Mouse (Mus musculus): ENCODE data around the gene H6pd.

H6pd gene

GRCm38 (mm10) chr4:149941067-149941755, 67.6 kb downstream of the H6pd start:
- DNase-seq, result no peak

GRCm38 (mm10) chr4:149938701-149939100, 70.1 kb downstream of the H6pd start:
- no peak for DNase-seq

GRCm38 (mm10) chr4:149936921-149937320, 71.9 kb downstream of the H6pd start:
- DNase-seq, result no peak

GRCm38 (mm10) chr4:149935470-149935869, 73.4 kb downstream of the H6pd start:
- no peak for DNase-seq

DNA sequence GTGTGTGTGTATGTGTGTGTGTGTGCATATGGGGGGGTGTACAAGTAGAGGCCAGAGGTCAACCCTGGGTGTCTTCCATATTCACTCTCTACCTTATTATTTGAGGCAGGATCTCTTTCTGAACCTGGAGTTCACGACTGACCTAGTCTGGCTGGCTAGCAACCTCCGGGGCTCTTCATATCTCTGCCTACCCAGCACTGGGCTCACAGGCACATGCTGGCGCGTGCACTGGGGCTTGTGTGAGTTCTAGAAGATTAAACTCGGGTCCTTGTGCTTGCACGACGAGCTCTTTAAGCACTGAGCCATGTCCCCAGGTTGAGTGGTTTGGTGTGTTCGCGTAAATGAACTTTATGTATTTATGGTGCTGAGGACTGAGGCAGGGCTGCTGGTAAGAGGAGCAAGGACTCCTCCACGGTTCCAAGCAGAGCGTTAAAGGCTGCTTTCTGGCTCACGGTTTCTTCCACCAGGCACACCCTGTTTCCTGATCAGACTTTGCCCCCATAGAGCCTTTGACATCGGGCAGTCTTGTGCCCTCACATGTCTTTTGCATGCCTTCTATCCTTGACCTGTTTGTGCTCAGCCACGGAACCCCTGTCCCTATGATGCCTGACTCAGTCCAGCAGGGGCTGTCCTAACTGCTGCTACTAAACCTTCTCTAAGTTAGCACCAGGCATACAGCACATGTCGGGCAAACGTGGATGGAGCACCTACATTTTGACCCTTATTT, 75.1 kb downstream of the H6pd start:
- no peak for DNase-seq

DNA sequence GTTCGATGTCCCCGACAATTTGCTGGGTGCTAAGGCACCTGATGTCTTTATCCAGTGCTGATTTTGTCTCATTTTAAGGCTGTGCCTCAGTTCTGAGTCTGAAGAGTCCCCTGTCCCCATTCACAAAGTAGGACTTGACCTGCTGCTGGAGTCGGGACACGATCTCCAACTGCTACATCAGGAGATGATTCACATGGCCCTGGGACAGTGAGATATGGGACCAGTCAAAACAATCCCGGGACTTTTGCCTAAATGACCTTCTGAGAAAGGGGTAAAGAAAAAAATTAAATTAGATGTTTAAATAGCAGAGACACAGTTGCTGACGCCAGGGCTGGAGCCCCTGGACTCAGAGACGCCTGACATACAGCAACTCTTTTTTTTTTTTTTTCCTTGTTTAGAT, 75.8 kb downstream of the H6pd start:
- DNase-seq, result no peak

DNA sequence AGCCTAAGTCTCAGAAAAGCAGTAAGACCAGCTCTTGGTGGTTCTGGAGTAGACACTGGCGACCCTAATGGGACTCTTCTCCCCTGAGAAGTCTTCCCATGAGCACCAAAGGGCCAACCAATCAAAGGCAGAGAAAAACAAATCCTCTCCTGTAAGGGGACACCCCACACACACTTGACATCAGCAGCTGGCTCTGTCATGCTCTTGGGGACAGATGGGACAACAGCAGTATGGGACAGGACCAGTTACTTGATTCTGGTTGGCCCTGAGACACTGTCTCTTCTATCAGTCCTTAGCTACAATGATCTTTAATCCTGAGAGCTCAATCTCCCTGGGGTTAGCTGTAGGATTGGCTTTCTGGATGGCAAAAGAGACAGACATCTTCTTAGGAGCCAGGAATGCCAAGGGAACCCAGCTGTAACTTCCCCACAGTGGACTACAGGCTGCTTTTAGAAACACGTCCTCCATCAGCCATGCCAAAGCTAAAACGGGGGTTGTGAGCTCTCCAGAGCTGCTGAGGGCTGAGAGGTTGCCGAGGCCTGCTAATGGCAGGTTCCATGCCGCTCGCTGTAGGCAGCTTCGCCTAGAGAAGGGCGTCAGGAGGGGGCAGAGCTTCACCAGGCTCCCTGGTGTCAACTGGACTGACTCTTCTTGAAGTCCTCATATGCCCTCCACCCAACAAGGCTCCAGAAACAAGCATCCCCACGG, 76.6 kb downstream of the H6pd start:
- no peak for DNase-seq

GRCm38 (mm10) chr4:149930755-149931154, 78.1 kb downstream of the H6pd start:
- DNase-seq, result no peak
